Mouse (Mus musculus) lung, embryonic 16.5 days (tissue): ENCODE results near the gene 1110004F10Rik. TPM values are rescaled to one million over a fixed set of nuclear protein-coding genes. Genes with fewer than 3 reads are reported as not detected.

ENCODE experiments used
- ATAC-seq: fragments of 200-750 bp; cut with Nextera tagmentation; 2 replicates; pipeline ENCODE4 v1.8.0; 2017; ENCODE audit warnings: low read depth, mild to moderate bottlenecking, moderate library complexity
- H3K27ac ChIP-seq: fragments of 300-500 bp; sonication (generic); 2 replicates; pipeline ENCODE4 v1.5.1; 2014; ENCODE audit warnings: mild to moderate bottlenecking, control low read depth, low read length
- H3K27me3 ChIP-seq: fragments of 300-500 bp; sonication (generic); 2 replicates; pipeline ENCODE4 v1.6.1; 2014; ENCODE audit warnings: low read depth, low read length, mixed read lengths; ENCODE audit not compliant: control insufficient read depth, insufficient read depth
- H3K36me3 ChIP-seq: fragments of 300-500 bp; sonication (generic); 2 replicates; pipeline ENCODE4 v1.6.1; 2014; ENCODE audit warnings: low read length; ENCODE audit not compliant: control insufficient read depth, insufficient read depth
- H3K4me1 ChIP-seq: fragments of 300-500 bp; sonication (generic); replicated peaks from 2 replicates; pipeline ENCODE4 v1.6.1; 2014; ENCODE audit warnings: low read length, mixed read lengths; ENCODE audit not compliant: control insufficient read depth, insufficient read depth
- H3K4me2 ChIP-seq: fragments of 300-500 bp; sonication (generic); 2 replicates; pipeline ENCODE4 v1.6.1; 2014; ENCODE audit warnings: low read depth, low read length, control low read depth
- H3K4me3 ChIP-seq: fragments of 300-500 bp; sonication (generic); 2 replicates; pipeline ENCODE4 v1.5.1; 2014; ENCODE audit warnings: mild to moderate bottlenecking, low read length, control low read depth
- H3K9ac ChIP-seq: fragments of 300-500 bp; sonication (generic); 2 replicates; pipeline ENCODE4 v1.6.1; 2014; ENCODE audit warnings: low read length, control low read depth
- H3K9me3 ChIP-seq: fragments of 300-500 bp; sonication (generic); 2 replicates; pipeline ENCODE4 v1.6.1; 2016; ENCODE audit warnings: low read length; ENCODE audit not compliant: control insufficient read depth
- WGBS: fragments of 180-500 bp; shearing (Covaris S2); extraction: QIAGEN DNeasy Blood & Tissue Kit; methylation state at CpG from one replicate; pipeline ENCODE4 v1.1.7; 2014; 5-methylcytosine and 5-hydroxymethylcytosine counted together
- polyA plus RNA-seq: library from polyadenylated mRNA; unstranded; fragments of >200 nt; fragmentation: Nextera tagmentation; extraction: Ambion mirVana; gene quantifications from 2 replicates; pipeline ENCODE4 v1.2.1, GENCODE M21; 2015

Gene 1110004F10Rik
- polyA plus RNA-seq, result 246 and 249 TPM in 2 replicates

- H3K4me3 ChIP-seq, result peak within 1 kb of the TSS; percentile 63
- no peaks in the 10 kb centered on the region for H3K9me3 ChIP-seq
- H3K27me3 ChIP-seq, result peaks cover 36% of the 10 kb centered on the region
- 2% methylated on average over 11 of the region's 11 CpGs for WGBS
- H3K4me2 ChIP-seq, result peak within 1 kb of the TSS; percentile 99
- peak within 1 kb of the TSS; percentile 65 for H3K9ac ChIP-seq
- no peaks in the 10 kb centered on the region for H3K36me3 ChIP-seq
- peaks cover 17% of the 10 kb centered on the region for H3K4me1 ChIP-seq
- ATAC-seq, result no peak
- no peak within 1 kb of the TSS for H3K27ac ChIP-seq
These were observed at the start of gene 1110004F10Rik for GRCm38 (mm10) chr7:116039196-116039537. TSS of gene 1110004F10Rik (plus strand) at chr7:116039397.

- ATAC-seq, result no peak
- no peak overlapping the region for H3K27ac ChIP-seq
- H3K4me1 ChIP-seq, result no peaks in the 10 kb centered on the region; the same call in 1 of the 2 replicates
- H3K9me3 ChIP-seq, result no peaks in the 10 kb centered on the region
- H3K27me3 ChIP-seq, result no peaks in the 10 kb centered on the region
- H3K36me3 ChIP-seq, result no peaks in the 10 kb centered on the region
- WGBS, result 73% methylated on average over 4 of the region's 4 CpGs
- no peak overlapping the region for H3K4me2 ChIP-seq
- H3K9ac ChIP-seq, result no peak overlapping the region
- no peak overlapping the region for H3K4me3 ChIP-seq
These were observed 36.5 kb upstream of the 1110004F10Rik start for GRCm38 (mm10) chr7:116002726-116003125.

- peaks cover 5% of the 10 kb centered on the region; the same call in 1 of the 2 replicates for H3K4me1 ChIP-seq
- no peak overlapping the region; the same call in 1 of the 2 replicates for H3K4me3 ChIP-seq
- no peaks in the 10 kb centered on the region for H3K36me3 ChIP-seq
- ATAC-seq, result no peak
- peaks cover 4% of the 10 kb centered on the region for H3K27me3 ChIP-seq
- H3K4me2 ChIP-seq, result peak overlapping the region; percentile 98
- 72% methylated on average over 3 of the region's 3 CpGs for WGBS
- peak overlapping the region; percentile 8; the same call in 1 of the 2 replicates for H3K9ac ChIP-seq
- no peaks in the 10 kb centered on the region for H3K9me3 ChIP-seq
- 0 out of 2 replicates have a peak overlapping the region, but pooled peaks have one; percentile 25 for H3K27ac ChIP-seq
These were observed 9.2 kb upstream of the 1110004F10Rik start for GRCm38 (mm10) chr7:116029991-116030390.

GRCm38 (mm10) chr7:116030597-116031387 lies 8.4 kb upstream of the 1110004F10Rik start:
- H3K27me3 ChIP-seq, result peaks cover 8% of the 10 kb centered on the region
- H3K36me3 ChIP-seq, result no peaks in the 10 kb centered on the region
- peak overlapping the region; percentile 92 for H3K27ac ChIP-seq
- H3K4me3 ChIP-seq, result peak overlapping the region; percentile 73
- H3K9me3 ChIP-seq, result no peaks in the 10 kb centered on the region
- ATAC-seq, result peak; percentile 11
- peak overlapping the region; percentile 90 for H3K9ac ChIP-seq
- 27% methylated on average over 26 of the region's 26 CpGs for WGBS
- peaks cover 5% of the 10 kb centered on the region; the same call in 1 of the 2 replicates for H3K4me1 ChIP-seq
- peak overlapping the region; percentile 98 for H3K4me2 ChIP-seq

- Histone ChIP-seq H3K9me3 (no peaks in the 10 kb centered on the region), H3K36me3 (no peaks in the 10 kb centered on the region), H3K4me1 (peaks cover 5% of the 10 kb centered on the region; the same call in 1 of the 2 replicates), H3K27me3 (peaks cover 14% of the 10 kb centered on the region), H3K9ac (peak overlapping the region; percentile 90), H3K27ac (peak overlapping the region; percentile 92), H3K4me2 (peak overlapping the region; percentile 98), H3K4me3 (peak overlapping the region; percentile 73)
- peak; percentile 13; the same call in 1 of the 2 replicates for ATAC-seq
- WGBS, result under 1% methylated on average over 14 of the region's 14 CpGs
These were observed 7.8 kb upstream of the 1110004F10Rik start for GRCm38 (mm10) chr7:116031388-116031717.

GRCm38 (mm10) chr7:116031718-116032595 lies 7.2 kb upstream of the 1110004F10Rik start:
- Histone ChIP-seq H3K4me1 (peaks cover 5% of the 10 kb centered on the region; the same call in 1 of the 2 replicates), H3K27me3 (peaks cover 20% of the 10 kb centered on the region), H3K9ac (peak overlapping the region; percentile 90), H3K9me3 (no peaks in the 10 kb centered on the region), H3K4me3 (peak overlapping the region; percentile 73), H3K27ac (peak overlapping the region; percentile 92), H3K4me2 (peak overlapping the region; percentile 98), H3K36me3 (no peaks in the 10 kb centered on the region)
- WGBS, result under 1% methylated on average over 65 of the region's 65 CpGs
- peak; percentile 58 for ATAC-seq

- ATAC-seq, result peak; percentile 7; the same call in 1 of the 2 replicates
- H3K27me3 ChIP-seq, result peaks cover 26% of the 10 kb centered on the region
- H3K36me3 ChIP-seq, result no peaks in the 10 kb centered on the region
- no peaks in the 10 kb centered on the region for H3K9me3 ChIP-seq
- 0% methylated on average over 11 of the region's 11 CpGs for WGBS
- H3K4me3 ChIP-seq, result peak overlapping the region; percentile 73
- H3K9ac ChIP-seq, result peak overlapping the region; percentile 90
- peaks cover 5% of the 10 kb centered on the region; the same call in 1 of the 2 replicates for H3K4me1 ChIP-seq
- H3K27ac ChIP-seq, result peak overlapping the region; percentile 92
- peak overlapping the region; percentile 98 for H3K4me2 ChIP-seq
These were observed 6.4 kb upstream of the 1110004F10Rik start for GRCm38 (mm10) chr7:116032596-116033307.

- peak; percentile 62 for ATAC-seq
- Histone ChIP-seq H3K9ac (peak overlapping the region; percentile 77), H3K4me3 (peak overlapping the region; percentile 73), H3K9me3 (no peaks in the 10 kb centered on the region), H3K36me3 (no peaks in the 10 kb centered on the region), H3K27ac (peak overlapping the region; percentile 91), H3K4me1 (peaks cover 11% of the 10 kb centered on the region; the same call in 1 of the 2 replicates), H3K27me3 (peaks cover 32% of the 10 kb centered on the region), H3K4me2 (peak overlapping the region; percentile 98)
- WGBS, result under 1% methylated on average over 53 of the region's 54 CpGs
These were observed 5.6 kb upstream of the 1110004F10Rik start for GRCm38 (mm10) chr7:116033371-116034241.
